Mouse (Mus musculus): Measurements from ENCODE around the gene Hus1.

Gene Hus1

DNA sequence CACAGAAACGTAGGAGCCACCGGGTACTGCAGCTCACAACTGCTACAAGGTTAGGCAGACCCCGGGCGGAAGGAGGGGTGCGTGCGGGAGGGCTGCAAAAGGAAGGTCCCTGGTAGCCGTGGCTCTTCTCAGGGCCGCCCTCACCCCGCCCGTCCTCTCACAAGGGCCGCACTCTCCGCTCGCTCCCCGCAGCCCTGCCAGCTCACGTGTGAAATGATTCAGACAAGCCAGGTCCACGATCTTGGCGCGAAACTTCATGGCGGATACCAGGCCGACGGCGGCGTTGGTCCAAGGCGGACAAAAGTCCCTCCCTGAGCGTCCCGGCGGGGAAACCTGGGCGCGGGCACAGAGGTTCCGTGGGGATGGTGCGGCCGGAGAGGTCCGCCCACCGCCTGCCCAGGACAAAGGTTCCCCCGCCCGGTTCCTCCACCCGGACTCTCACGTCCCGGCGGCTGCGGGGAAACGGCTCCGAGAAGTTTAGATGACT, at the start of gene Hus1:
Gene Hus1, minus strand, starts transcription at position 339 of the 487 bp plus-strand sequence.
- peak; percentile 92 for DNase-seq

DNA sequence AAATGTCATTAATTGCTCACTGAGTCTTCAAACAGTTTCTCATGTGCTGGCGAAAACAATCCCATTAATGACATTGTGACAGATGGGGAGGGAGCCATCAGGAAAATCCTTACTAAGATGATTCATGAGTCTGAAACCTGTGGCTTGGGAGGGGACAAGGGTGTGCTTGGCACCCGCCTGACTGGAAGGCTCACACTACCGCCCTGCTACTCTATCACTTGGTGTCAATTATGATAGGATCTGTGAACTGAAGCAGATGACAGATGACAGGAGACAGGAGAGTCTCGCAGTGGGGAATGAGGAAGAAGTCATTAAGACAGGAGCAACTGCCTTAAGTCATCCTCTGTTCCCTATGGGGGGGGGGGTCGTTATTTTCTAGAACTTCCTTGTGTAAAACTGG, 49.5 kb upstream of the Hus1 start:
- no peak for DNase-seq

DNA sequence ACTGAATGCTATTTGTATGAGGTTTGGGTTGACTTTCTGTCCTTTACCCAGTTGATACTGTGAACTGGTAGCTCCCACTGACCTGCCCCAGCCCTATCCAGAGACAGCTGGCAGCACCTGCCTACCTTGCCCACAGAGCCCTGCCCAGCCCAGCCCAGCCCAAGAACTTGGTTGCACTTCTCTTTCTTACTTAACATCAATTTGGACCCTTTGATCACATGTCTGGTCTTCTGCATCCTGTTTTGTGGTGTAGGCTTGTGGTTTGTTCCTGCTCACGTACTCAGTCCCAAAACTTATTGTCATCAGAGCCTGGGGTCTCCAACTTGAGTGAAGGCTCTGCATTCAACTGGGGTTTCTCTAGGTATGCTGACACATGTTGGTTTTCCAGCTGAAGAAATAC, 49.0 kb upstream of the Hus1 start:
- no peak for DNase-seq

DNA sequence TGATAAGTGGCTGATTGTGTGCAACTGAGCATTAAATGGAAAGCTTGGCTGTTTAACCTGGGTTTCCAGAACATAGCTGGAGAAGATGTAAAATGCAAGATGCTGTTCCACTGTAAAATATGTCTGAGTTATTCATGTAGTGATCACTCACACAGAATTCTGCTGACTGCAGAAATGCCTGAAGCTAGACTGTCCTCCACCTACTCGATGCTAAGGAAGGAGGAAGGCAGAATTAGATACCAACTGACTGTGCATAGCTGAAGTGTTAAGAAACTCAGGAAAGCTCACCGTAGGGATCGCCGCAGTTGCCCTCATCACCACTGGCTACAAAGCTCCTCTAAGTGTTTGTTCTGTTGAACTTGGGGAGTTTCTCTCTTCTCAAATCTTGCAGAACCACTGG, 46.7 kb upstream of the Hus1 start:
- no peak for DNase-seq

- no peak for DNase-seq
Observed at GRCm38 (mm10) chr11:9056937-9057336, 45.9 kb upstream of the Hus1 start.

DNA sequence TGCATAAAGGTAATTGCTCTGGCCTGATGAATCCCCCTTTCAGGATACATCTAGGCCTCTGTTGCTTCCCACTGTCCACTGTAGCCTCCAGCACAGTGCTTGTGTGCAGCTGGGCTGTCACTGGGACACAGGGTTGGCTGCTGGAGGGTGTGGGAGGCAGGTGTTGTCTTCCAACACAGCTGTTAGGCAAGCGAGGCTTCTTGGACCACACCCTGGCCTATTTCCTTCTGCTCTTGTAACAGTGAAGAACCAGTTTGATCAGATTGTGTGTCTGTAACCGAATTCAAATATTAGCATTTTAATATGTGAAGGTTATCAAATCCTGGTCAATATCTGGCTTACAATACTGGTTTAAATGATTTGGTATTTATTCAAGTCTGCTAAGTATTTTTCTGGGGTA, 40.9 kb upstream of the Hus1 start:
- DNase-seq: no peak

DNA sequence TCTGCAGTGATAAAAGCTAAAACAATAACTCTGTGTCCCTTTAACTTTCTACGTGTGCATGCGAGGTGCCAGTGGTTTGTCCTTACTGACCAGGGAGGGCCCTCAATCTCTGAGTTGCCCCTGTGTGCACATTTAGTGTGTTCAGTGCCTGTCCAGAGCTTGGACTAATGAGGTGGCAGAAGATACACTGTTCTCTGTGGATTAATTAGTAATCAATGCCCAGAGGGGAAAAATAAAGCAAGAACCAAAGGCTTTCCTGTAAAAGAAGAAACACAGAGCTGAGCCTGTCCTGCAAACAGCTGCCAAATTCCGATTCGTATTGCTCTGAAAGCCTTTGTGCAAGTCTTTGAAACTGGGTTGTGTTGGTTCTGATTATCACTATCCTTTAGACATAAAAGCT, 39.2 kb upstream of the Hus1 start:
- DNase-seq: peak; percentile 66

DNA sequence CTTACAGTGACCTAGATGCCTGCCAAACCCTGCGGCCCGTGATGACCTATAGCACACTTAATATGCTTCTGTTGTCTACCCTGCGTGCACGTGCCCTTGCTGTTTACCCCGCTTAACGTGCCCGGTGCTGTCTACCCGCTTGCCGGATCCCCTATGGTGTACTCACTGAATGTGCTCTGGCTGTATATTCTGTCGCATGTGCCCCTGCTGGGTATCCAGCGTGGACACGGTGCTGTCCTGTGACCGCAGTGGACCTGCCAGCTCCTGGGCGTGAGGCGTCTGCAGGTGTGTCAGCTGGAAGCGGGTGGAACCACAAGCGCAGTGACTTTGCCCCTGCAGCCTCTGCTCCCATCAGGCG, 37.7 kb upstream of the Hus1 start, which contains the start of gene Sun3:
Gene Sun3, minus strand, starts transcription at position 289 of the 358 bp plus-strand sequence.
- DNase-seq: no peak

DNA sequence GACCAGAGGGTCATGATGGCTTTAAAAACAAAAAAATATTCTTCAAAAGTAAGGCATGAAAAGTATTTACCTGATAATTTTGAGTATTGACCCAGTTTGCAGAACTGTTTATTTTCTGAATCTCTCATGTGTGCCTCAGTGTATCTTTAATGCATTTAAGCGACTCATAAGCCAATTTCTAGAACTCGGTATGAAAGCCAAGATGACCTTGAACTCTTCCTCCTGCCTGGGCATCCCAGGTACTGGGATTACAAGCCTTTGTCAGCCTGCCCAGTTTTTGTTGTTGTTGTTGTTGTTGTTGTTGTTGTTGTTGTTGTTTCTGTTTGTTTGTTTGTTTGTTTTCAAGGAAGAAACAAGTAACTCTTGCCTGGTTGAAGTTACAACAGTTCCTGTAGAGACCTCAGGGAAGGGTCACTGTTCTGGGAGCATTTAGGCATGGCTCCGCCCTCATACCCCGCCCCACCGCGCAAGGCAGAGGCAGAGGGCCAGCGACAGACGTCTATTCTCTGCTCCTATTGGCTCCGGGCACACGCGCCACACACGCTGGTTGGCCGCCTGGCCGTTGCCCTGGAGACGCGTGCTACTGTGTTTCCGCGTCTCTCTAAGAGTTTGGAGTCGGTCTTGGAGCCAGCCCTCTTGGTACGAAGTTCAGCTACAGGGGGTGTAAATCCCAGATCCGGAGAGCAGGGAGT, 37.2 kb upstream of the Hus1 start, which contains the start of gene Gm11992:
Gene Gm11992, plus strand, starts transcription at position 584 of the 692 bp plus-strand sequence.
- DNase-seq: peak; percentile 97

- peak; percentile 69 for DNase-seq
Observed at GRCm38 (mm10) chr11:9047044-9047443, 36.1 kb upstream of the Hus1 start.

- peak; percentile 57 for DNase-seq
Observed at GRCm38 (mm10) chr11:9046546-9046945, 35.6 kb upstream of the Hus1 start.

- DNase-seq: no peak
Observed at GRCm38 (mm10) chr11:9031530-9031929, 20.5 kb upstream of the Hus1 start.

- no peak for DNase-seq
Observed at GRCm38 (mm10) chr11:9025211-9025610, 14.2 kb upstream of the Hus1 start.

DNA sequence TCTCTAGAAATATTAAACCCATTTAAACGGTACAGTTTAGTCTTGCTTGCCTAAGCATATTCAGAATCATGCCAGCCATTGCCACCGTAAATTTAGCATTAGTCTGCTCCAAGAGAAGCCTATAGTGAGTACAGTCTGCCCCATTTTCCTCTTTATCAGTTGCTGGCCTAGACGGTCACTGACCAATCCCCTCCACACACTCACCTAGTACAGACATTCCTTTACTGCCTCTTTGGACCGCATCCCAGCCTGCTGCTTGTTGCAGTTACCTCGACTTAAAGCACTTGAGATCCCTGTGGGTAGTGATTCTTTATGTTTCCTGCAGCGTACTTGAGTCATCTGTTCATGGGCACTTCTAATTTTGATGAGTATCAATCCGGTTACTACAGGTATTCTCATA, 13.8 kb upstream of the Hus1 start:
- no peak for DNase-seq

GRCm38 (mm10) chr11:9020207-9020606, 9.2 kb upstream of the Hus1 start:
- DNase-seq: no peak

GRCm38 (mm10) chr11:9018491-9019267, 7.7 kb upstream of the Hus1 start:
- DNase-seq: no peak

DNA sequence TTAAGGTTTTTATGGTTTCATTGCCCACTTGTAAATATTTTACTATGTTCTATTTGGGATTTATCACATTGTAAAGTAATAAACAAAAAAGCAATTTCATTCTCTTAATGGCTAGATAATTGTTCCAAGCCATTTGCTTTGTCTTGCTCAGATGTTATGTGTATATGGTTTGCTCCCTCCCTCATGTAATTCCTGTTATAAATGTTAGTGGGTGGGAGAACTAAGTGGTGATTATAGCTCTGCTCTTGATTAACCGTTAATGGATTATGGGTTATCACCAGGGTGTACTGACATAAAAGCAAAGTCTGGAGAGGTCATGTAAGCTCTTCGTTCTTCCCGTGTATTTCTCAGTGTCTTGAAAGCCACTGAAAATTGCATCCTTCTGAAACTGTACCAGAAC, 3.7 kb upstream of the Hus1 start:
- DNase-seq: no peak

- no peak for DNase-seq
Observed at GRCm38 (mm10) chr11:9011348-9011747, 357 bp upstream of the Hus1 start.

GRCm38 (mm10) chr11:9010416-9010815, 575 bp downstream of the Hus1 start:
- peak; percentile 91 for DNase-seq

GRCm38 (mm10) chr11:9008761-9009160, 2.2 kb downstream of the Hus1 start:
- peak; percentile 78 for DNase-seq

GRCm38 (mm10) chr11:8988084-8988483, 22.9 kb downstream of the Hus1 start:
- no peak for DNase-seq

- DNase-seq: peak; percentile 70
Observed at GRCm38 (mm10) chr11:8986058-8986457, 24.9 kb downstream of the Hus1 start.

DNA sequence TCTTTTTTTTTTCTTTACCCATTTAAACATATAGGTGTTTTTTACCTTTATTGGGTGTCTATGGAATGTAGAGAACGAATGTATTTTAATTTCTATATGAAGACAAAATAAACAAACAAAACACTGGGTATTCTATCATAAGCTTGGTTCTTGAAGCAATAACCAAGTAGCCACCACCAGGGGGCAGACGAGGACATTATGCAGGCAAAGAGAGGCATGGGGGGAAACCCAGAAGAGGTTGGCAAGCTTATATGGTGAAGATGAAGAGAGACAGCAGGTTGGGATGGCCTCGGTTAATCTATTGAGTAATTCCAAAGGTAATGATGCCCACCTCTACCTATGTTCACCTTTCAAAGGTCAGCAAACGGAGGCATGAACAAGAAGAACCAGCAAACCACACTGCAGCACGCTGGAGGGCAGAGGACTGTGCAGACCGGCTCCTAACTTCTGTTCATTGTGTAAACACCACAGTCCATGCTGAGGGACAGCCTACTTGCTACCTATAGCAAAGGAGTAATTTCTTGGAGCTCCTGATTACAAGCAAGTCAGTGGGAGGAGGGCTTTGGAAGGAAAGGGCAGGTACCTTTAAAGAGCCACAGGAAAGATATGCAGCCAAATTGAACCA, 27.6 kb downstream of the Hus1 start:
- DNase-seq: peak; percentile 79

- no peak for DNase-seq
Observed at GRCm38 (mm10) chr11:8978154-8978553, 32.8 kb downstream of the Hus1 start.

Data from kidney, adult 9 months (tissue).